Mouse (Mus musculus) kidney, postnatal 0 days (tissue): ENCODE data around the gene Synm. TPM values are rescaled to one million over a fixed set of nuclear protein-coding genes. Genes with fewer than 3 reads are reported as not detected.

Experiments
- ATAC-seq: fragments of 200-750 bp; cut with Nextera tagmentation; replicated peaks from 2 replicates; pipeline ENCODE4 v1.8.0; 2017; ENCODE audit warnings: low read depth, moderate number of reproducible peaks, moderate TSS enrichment, moderate library complexity; ENCODE audit not compliant: low FRiP score
- DNase-seq: peaks from one replicate; pipeline ENCODE4 v3.0.0-alpha.2; 2016; ENCODE audit warnings: low spot score
- H3K27ac ChIP-seq: fragments of 300-500 bp; sonication (generic); 2 replicates; pipeline ENCODE4 v1.5.1; 2014; ENCODE audit warnings: mild to moderate bottlenecking
- H3K27me3 ChIP-seq: fragments of 300-500 bp; sonication (generic); 2 replicates; pipeline ENCODE4 v1.6.1; 2014; ENCODE audit warnings: low read length, mixed read lengths; ENCODE audit not compliant: insufficient read depth
- H3K36me3 ChIP-seq: fragments of 300-500 bp; sonication (generic); 2 replicates; pipeline ENCODE4 v1.6.1; 2014; ENCODE audit warnings: low read length, mixed read lengths; ENCODE audit not compliant: insufficient read depth
- H3K4me1 ChIP-seq: fragments of 300-500 bp; sonication (generic); replicated peaks from 2 replicates; pipeline ENCODE4 v1.6.1; 2014; ENCODE audit warnings: antibody characterized with exemption, low read length, mixed read lengths; ENCODE audit not compliant: insufficient read depth
- H3K4me2 ChIP-seq: fragments of 300-500 bp; sonication (generic); 2 replicates; pipeline ENCODE4 v1.6.1; 2014; ENCODE audit warnings: mild to moderate bottlenecking, low read length, moderate library complexity, mixed read lengths
- H3K4me3 ChIP-seq: fragments of 300-500 bp; sonication (generic); replicated peaks from 2 replicates; pipeline ENCODE4 v1.5.1; 2014; ENCODE audit warnings: low read depth, low read length
- H3K9ac ChIP-seq: fragments of 300-500 bp; sonication (generic); 2 replicates; pipeline ENCODE4 v1.6.1; 2014; ENCODE audit warnings: low read depth, low read length
- H3K9me3 ChIP-seq: fragments of 300-500 bp; sonication (generic); replicated peaks from 2 replicates; pipeline ENCODE4 v1.6.1; 2016; ENCODE audit warnings: low read length, inconsistent platforms, mixed read lengths
- CTCF ChIP-seq: IDR thresholded peaks from 2 replicates; pipeline ENCODE4 v1.5.1; 2016; ENCODE audit warnings: antibody characterized with exemption, low read depth, mild to moderate bottlenecking, moderate library complexity
- WGBS: fragments of 180-500 bp; shearing (Covaris S2); extraction: QIAGEN DNeasy Blood & Tissue Kit; methylation state at CpG from one replicate; pipeline ENCODE4 v1.1.7; 2014; 5-methylcytosine and 5-hydroxymethylcytosine counted together
- polyA plus RNA-seq: library from polyadenylated mRNA; unstranded; fragments of >200 nt; fragmentation: Nextera tagmentation; extraction: Ambion mirVana; gene quantifications from 2 replicates; pipeline ENCODE4 v1.2.1, GENCODE M21; 2015

Gene Synm
- polyA plus RNA-seq, 1 experiment from 2014 or later, result 1.2 TPM

GRCm38 (mm10) chr7:67740796-67741195, 18.7 kb downstream of the Synm start:
- Histone ChIP-seq H3K27ac (no peak overlapping the region), H3K27me3 (no peaks in the 10 kb centered on the region), H3K4me1 (no peaks in the 10 kb centered on the region), H3K4me3 (no peak overlapping the region), H3K9ac (no peak overlapping the region), H3K36me3 (no peaks in the 10 kb centered on the region), H3K4me2 (no peak overlapping the region), H3K9me3 (no peaks in the 10 kb centered on the region)
- WGBS, result 50% methylated on average over 5 of the region's 5 CpGs
- no peak for DNase-seq
- ATAC-seq, result no peak
- TF ChIP-seq CTCF, result no peak

- no peaks in the 10 kb centered on the region for H3K4me1 ChIP-seq
- 75% methylated on average over 4 of the region's 4 CpGs for WGBS
- no peak overlapping the region for H3K4me3 ChIP-seq
- no peaks in the 10 kb centered on the region for H3K9me3 ChIP-seq
- no peak for TF ChIP-seq CTCF
- ATAC-seq, result no peak
- H3K36me3 ChIP-seq, result no peaks in the 10 kb centered on the region
- H3K27ac ChIP-seq, result no peak overlapping the region
- H3K4me2 ChIP-seq, result no peak overlapping the region
- DNase-seq, result no peak
- H3K9ac ChIP-seq, result no peak overlapping the region
- no peaks in the 10 kb centered on the region for H3K27me3 ChIP-seq
Measured at GRCm38 (mm10) chr7:67740382-67740781, 19.2 kb downstream of the Synm start.

GRCm38 (mm10) chr7:67732276-67732675, 27.3 kb downstream of the Synm start:
- peak; percentile 24 for DNase-seq
- no peaks in the 10 kb centered on the region; the same call in 1 of the 2 replicates for H3K4me1 ChIP-seq
- WGBS, result 48% methylated on average over 4 of the region's 4 CpGs
- no peak overlapping the region for H3K4me3 ChIP-seq
- no peaks in the 10 kb centered on the region for H3K9me3 ChIP-seq
- H3K4me2 ChIP-seq, result no peak overlapping the region
- H3K9ac ChIP-seq, result no peak overlapping the region
- no peaks in the 10 kb centered on the region for H3K27me3 ChIP-seq
- ATAC-seq, result no peak
- H3K27ac ChIP-seq, result no peak overlapping the region
- H3K36me3 ChIP-seq, result peaks cover 10% of the 10 kb centered on the region; the same call in 1 of the 2 replicates
- TF ChIP-seq CTCF, result no peak

- no peak for TF ChIP-seq CTCF
- 42% methylated on average over 5 of the region's 5 CpGs for WGBS
- no peaks in the 10 kb centered on the region for H3K9me3 ChIP-seq
- ATAC-seq (no peak), DNase-seq (peak; percentile 68)
- no peaks in the 10 kb centered on the region for H3K27me3 ChIP-seq
- no peak overlapping the region for H3K4me3 ChIP-seq
- H3K27ac ChIP-seq, result no peak overlapping the region
- no peaks in the 10 kb centered on the region; the same call in 1 of the 2 replicates for H3K4me1 ChIP-seq
- H3K36me3 ChIP-seq, result peaks cover 20% of the 10 kb centered on the region; the same call in 1 of the 2 replicates
- no peak overlapping the region for H3K4me2 ChIP-seq
- H3K9ac ChIP-seq, result no peak overlapping the region
Measured at GRCm38 (mm10) chr7:67730431-67731110, 29.0 kb downstream of the Synm start.

GRCm38 (mm10) chr7:67728809-67729208, 30.7 kb downstream of the Synm start:
- Histone ChIP-seq H3K36me3 (peaks cover 24% of the 10 kb centered on the region; the same call in 1 of the 2 replicates), H3K27me3 (no peaks in the 10 kb centered on the region), H3K9ac (no peak overlapping the region), H3K27ac (no peak overlapping the region), H3K4me3 (no peak overlapping the region), H3K4me2 (no peak overlapping the region), H3K4me1 (no peaks in the 10 kb centered on the region; the same call in 1 of the 2 replicates), H3K9me3 (no peaks in the 10 kb centered on the region)
- WGBS, result 90% methylated on average over 4 of the region's 4 CpGs
- no peak for DNase-seq
- ATAC-seq, result no peak
- no peak for TF ChIP-seq CTCF

- ATAC-seq (no peak), DNase-seq (no peak)
- no peak overlapping the region for H3K4me3 ChIP-seq
- no peak overlapping the region for H3K27ac ChIP-seq
- H3K9ac ChIP-seq, result no peak overlapping the region
- WGBS, result 92% methylated on average over 4 of the region's 4 CpGs
- no peaks in the 10 kb centered on the region; the same call in 1 of the 2 replicates for H3K4me1 ChIP-seq
- H3K27me3 ChIP-seq, result no peaks in the 10 kb centered on the region
- H3K36me3 ChIP-seq, result peaks cover 24% of the 10 kb centered on the region; the same call in 1 of the 2 replicates
- no peak for TF ChIP-seq CTCF
- H3K4me2 ChIP-seq, result no peak overlapping the region
- no peaks in the 10 kb centered on the region for H3K9me3 ChIP-seq
Measured at GRCm38 (mm10) chr7:67728203-67728602, 31.3 kb downstream of the Synm start.
